Mouse (Mus musculus) G1E (cell line): ENCODE measurements around the gene Wdr4. TPM values are rescaled to one million over a fixed set of nuclear protein-coding genes. Genes with fewer than 3 reads are reported as not detected.

Experiments used
- ATAC-seq: 2 replicates; pipeline ENCODE4 v1.8.0; 2016; ENCODE audit warnings: mild to moderate bottlenecking; ENCODE audit not compliant: insufficient number of reproducible peaks, poor library complexity, low FRiP score, severe bottlenecking; ENCODE audit errors: extremely low read depth
- DNase-seq: peaks from one replicate; pipeline ENCODE4 v3.0.0; 2012; ENCODE audit warnings: low spot score
- H3K27me3 ChIP-seq: 2 replicates; pipeline ENCODE4 v1.6.1; 2012; ENCODE audit warnings: mild to moderate bottlenecking, low read length, inconsistent platforms; ENCODE audit not compliant: insufficient read depth
- H3K36me3 ChIP-seq: replicated peaks from 2 replicates; pipeline ENCODE3; 2012; ENCODE audit warnings: mild to moderate bottlenecking, inconsistent platforms
- H3K4me1 ChIP-seq: 2 replicates; pipeline ENCODE4 v1.6.1; 2012; ENCODE audit warnings: low read depth, low read length, inconsistent platforms, mixed read lengths; ENCODE audit not compliant: insufficient read depth
- H3K4me3 ChIP-seq: 2 replicates; pipeline ENCODE4 v1.5.1; 2012; ENCODE audit warnings: low read depth, mild to moderate bottlenecking, inconsistent platforms, low read length, moderate library complexity, mixed read lengths
- H3K9me3 ChIP-seq: replicated peaks from 2 replicates; pipeline ENCODE4 v1.6.1; 2012; ENCODE audit warnings: inconsistent platforms
- CTCF ChIP-seq: IDR thresholded peaks from 2 replicates; pipeline ENCODE4 v1.5.1; 2012; ENCODE audit warnings: low read depth, low read length, inconsistent platforms, mixed read lengths
- GATA1 ChIP-seq: IDR thresholded peaks from 2 replicates; pipeline ENCODE4 v1.6.1; 2012; ENCODE audit warnings: borderline replicate concordance, low read length, inconsistent platforms, mixed read lengths
- GATA2 ChIP-seq: IDR thresholded peaks from 2 replicates; pipeline ENCODE4 v1.6.1; 2012; ENCODE audit warnings: low read depth, low read length, inconsistent platforms, borderline replicate concordance
- POLR2AphosphoS5 ChIP-seq: IDR thresholded peaks from 2 replicates; pipeline ENCODE4 v1.6.1; 2012; ENCODE audit warnings: low read depth, low read length, inconsistent platforms; ENCODE audit not compliant: insufficient replicate concordance
- TAL1 ChIP-seq: conservative IDR thresholded peaks from 2 replicates; pipeline ENCODE4 v1.6.1; 2012; ENCODE audit warnings: low read depth, low read length, inconsistent platforms, mixed read lengths
- polyA plus RNA-seq: library from polyadenylated mRNA; stranded (reverse); fragments of >175 nt; gene quantifications from 2 replicates; pipeline ENCODE4 v1.2.3, GENCODE M21; 2012
- total RNA-seq, 2 experiments: library from RNA; stranded (forward) in 1 of 2; stranded (reverse) in 1 of 2; fragments of 200-1000 nt in 1 of 2; fragments of >200 nt in 1 of 2; fragmentation: Nextera tagmentation in 1 of 2; gene quantifications; 2 replicates each; pipeline ENCODE4 v1.2.3; 2014 to 2017

Gene Wdr4
- total and polyA plus RNA-seq, 3 experiments, result 18.4 to 51.0 (median 21.2) TPM

- DNase-seq (no peak), ATAC-seq (no peak)
- TF ChIP-seq GATA1 (no peak), POLR2AphosphoS5 (no peak), TAL1 (no peak), CTCF (no peak), GATA2 (no peak)
- Histone ChIP-seq H3K36me3 (no peaks in the 10 kb centered on the region), H3K9me3 (peaks cover 3% of the 10 kb centered on the region; the same call in 1 of the 2 replicates), H3K27me3 (no peaks in the 10 kb centered on the region), H3K4me3 (no peak overlapping the region), H3K4me1 (no peaks in the 10 kb centered on the region)
Observed at GRCm38 (mm10) chr17:31456723-31457567, 62.8 kb downstream of the Wdr4 start.

GRCm38 (mm10) chr17:31454056-31454455, 65.7 kb downstream of the Wdr4 start:
- TF ChIP-seq GATA1 (no peak), GATA2 (no peak), TAL1 (no peak), CTCF (no peak), POLR2AphosphoS5 (no peak)
- DNase-seq (no peak), ATAC-seq (no peak)
- Histone ChIP-seq H3K4me3 (no peak overlapping the region), H3K36me3 (no peaks in the 10 kb centered on the region), H3K9me3 (peaks cover 4% of the 10 kb centered on the region; the same call in 1 of the 2 replicates), H3K4me1 (no peaks in the 10 kb centered on the region), H3K27me3 (no peaks in the 10 kb centered on the region)

- no peak for ATAC-seq
Observed at GRCm38 (mm10) chr17:31453476-31453875, 66.3 kb downstream of the Wdr4 start.

GRCm38 (mm10) chr17:31452816-31453215, 67.0 kb downstream of the Wdr4 start:
- Histone ChIP-seq H3K27me3 (no peaks in the 10 kb centered on the region), H3K9me3 (0 out of 2 replicates have a peak, but pooled peaks cover 2% of the 10 kb centered on the region), H3K4me1 (no peaks in the 10 kb centered on the region), H3K4me3 (no peak overlapping the region), H3K36me3 (no peaks in the 10 kb centered on the region)
- DNase-seq (no peak), ATAC-seq (no peak)
- TF ChIP-seq GATA2, result no peak
- TF ChIP-seq CTCF, result no peak
- no peak for TF ChIP-seq TAL1
- TF ChIP-seq POLR2AphosphoS5, result no peak
- no peak for TF ChIP-seq GATA1

More at GRCm38 (mm10) chr17:31453476-31453875, 66.3 kb downstream of the Wdr4 start:
- Histone ChIP-seq H3K4me3 (no peak overlapping the region), H3K9me3 (0 out of 2 replicates have a peak, but pooled peaks cover 2% of the 10 kb centered on the region), H3K4me1 (no peaks in the 10 kb centered on the region), H3K36me3 (no peaks in the 10 kb centered on the region), H3K27me3 (no peaks in the 10 kb centered on the region)
- TF ChIP-seq CTCF, result no peak
- no peak for TF ChIP-seq GATA2
- no peak for TF ChIP-seq TAL1
- TF ChIP-seq POLR2AphosphoS5, result no peak
- no peak for TF ChIP-seq GATA1
- no peak for DNase-seq

GRCm38 (mm10) chr17:31451179-31451708, 68.5 kb downstream of the Wdr4 start:
- DNase-seq, result no peak
- ATAC-seq, result no peak
- Histone ChIP-seq H3K36me3 (no peaks in the 10 kb centered on the region), H3K27me3 (no peaks in the 10 kb centered on the region), H3K4me3 (no peak overlapping the region), H3K4me1 (no peaks in the 10 kb centered on the region), H3K9me3 (0 out of 2 replicates have a peak, but pooled peaks cover 2% of the 10 kb centered on the region)
- no peak for TF ChIP-seq CTCF
- TF ChIP-seq POLR2AphosphoS5, result no peak
- TF ChIP-seq GATA1, result no peak
- TF ChIP-seq TAL1, result no peak
- TF ChIP-seq GATA2, result no peak

GRCm38 (mm10) chr17:31450206-31450605, 69.6 kb downstream of the Wdr4 start:
- no peaks in the 10 kb centered on the region for H3K27me3 ChIP-seq
- ATAC-seq (no peak), DNase-seq (no peak)
- H3K4me1 ChIP-seq, result no peaks in the 10 kb centered on the region
- H3K36me3 ChIP-seq, result no peaks in the 10 kb centered on the region
- 0 out of 2 replicates have a peak, but pooled peaks cover 2% of the 10 kb centered on the region for H3K9me3 ChIP-seq
- no peak for TF ChIP-seq POLR2AphosphoS5
- TF ChIP-seq TAL1, result no peak
- TF ChIP-seq CTCF, result no peak
- no peak for TF ChIP-seq GATA2
- no peak for TF ChIP-seq GATA1
- no peak overlapping the region for H3K4me3 ChIP-seq
